Mouse (Mus musculus) hindbrain, embryonic 10.5 days (tissue): Measurements from ENCODE around the gene Npw. TPM values are rescaled to one million over a fixed set of nuclear protein-coding genes. Genes with fewer than 3 reads are reported as not detected.
"Not testable (repeated sequence)": the region's sequence is repeated elsewhere in the genome, so short reads cannot be mapped to it uniquely, and the experiment has no call there.

Experiments used
- DNase-seq: peaks from one replicate; pipeline ENCODE4 v3.0.0-alpha.2; 2017; ENCODE audit warnings: low spot score
- H3K27ac ChIP-seq: fragments of 300-500 bp; sonication (generic); 2 replicates; pipeline ENCODE4 v1.5.1; 2016; ENCODE audit warnings: mild to moderate bottlenecking, moderate library complexity
- H3K27me3 ChIP-seq: fragments of 300-500 bp; sonication (generic); 2 replicates; pipeline ENCODE4 v1.6.1; 2016; ENCODE audit warnings: mild to moderate bottlenecking; ENCODE audit not compliant: poor library complexity, insufficient read depth, severe bottlenecking
- H3K36me3 ChIP-seq: fragments of 300-500 bp; sonication (generic); 2 replicates; pipeline ENCODE4 v1.6.1; 2016; ENCODE audit warnings: mild to moderate bottlenecking, moderate library complexity
- H3K4me1 ChIP-seq: fragments of 300-500 bp; sonication (generic); replicated peaks from 2 replicates; pipeline ENCODE4 v1.6.1; 2016; ENCODE audit warnings: mild to moderate bottlenecking
- H3K4me3 ChIP-seq: fragments of 300-500 bp; sonication (generic); 2 replicates; pipeline ENCODE4 v1.5.1; 2016; ENCODE audit warnings: mild to moderate bottlenecking, moderate library complexity
- H3K9me3 ChIP-seq: fragments of 300-500 bp; sonication (generic); 2 replicates; pipeline ENCODE4 v1.6.1; 2016; ENCODE audit warnings: mild to moderate bottlenecking, moderate library complexity
- WGBS: fragments of 180-500 bp; shearing (Covaris S2); methylation state at CpG from one replicate; pipeline ENCODE4 v1.1.7; 2016; 5-methylcytosine and 5-hydroxymethylcytosine counted together
- polyA plus RNA-seq: library from polyadenylated mRNA; unstranded; fragments of >200 nt; fragmentation: Nextera tagmentation; extraction: Ambion mirVana; gene quantifications from 2 replicates; pipeline ENCODE4 v1.2.1, GENCODE M21; 2016

Npw gene
- polyA plus RNA-seq, 1 experiment from 2014 or later, result not detected

GRCm38 (mm10) chr17:24669214-24669544 is 10.9 kb upstream of the Npw start:
- not testable (repeated sequence) for H3K36me3 ChIP-seq, DNase-seq, H3K9me3 ChIP-seq, H3K27me3 ChIP-seq
- Histone ChIP-seq H3K27ac (peak overlapping the region; percentile 95), H3K4me1 (peaks cover 47% of the 10 kb centered on the region), H3K4me3 (peak overlapping the region; percentile 100)
- 14% methylated on average over 15 of the region's 15 CpGs for WGBS

GRCm38 (mm10) chr17:24667416-24667815 is 9.2 kb upstream of the Npw start:
- 35% methylated on average over 6 of the region's 6 CpGs for WGBS

GRCm38 (mm10) chr17:24667011-24667410 is 8.8 kb upstream of the Npw start:
- WGBS, result 75% methylated on average over 7 of the region's 7 CpGs
- H3K27me3 ChIP-seq, H3K36me3 ChIP-seq, H3K4me3 ChIP-seq, H3K9me3 ChIP-seq, H3K27ac ChIP-seq, DNase-seq: not testable (repeated sequence)
- peaks cover 31% of the 10 kb centered on the region for H3K4me1 ChIP-seq

More at GRCm38 (mm10) chr17:24667416-24667815, 9.2 kb upstream of the Npw start:
- H3K4me1 ChIP-seq, result peaks cover 35% of the 10 kb centered on the region
- H3K27ac ChIP-seq, result no peak overlapping the region
- H3K4me3 ChIP-seq, result no peak overlapping the region
- H3K27me3 ChIP-seq, result no peaks in the 10 kb centered on the region
- no peaks in the 10 kb centered on the region for H3K36me3 ChIP-seq
- H3K9me3 ChIP-seq, result no peaks in the 10 kb centered on the region
- DNase-seq, result peak; percentile 54

GRCm38 (mm10) chr17:24654969-24655368 is 3.3 kb downstream of the Npw start:
- WGBS, result 78% methylated on average over 4 of the region's 4 CpGs
- Histone ChIP-seq H3K4me3 (no peak overlapping the region), H3K27ac (no peak overlapping the region), H3K36me3 (no peaks in the 10 kb centered on the region), H3K27me3 (peaks cover 73% of the 10 kb centered on the region), H3K9me3 (no peaks in the 10 kb centered on the region), H3K4me1 (peaks cover 33% of the 10 kb centered on the region)
- no peak for DNase-seq

- WGBS, result 7% methylated on average over 19 of the region's 19 CpGs
- peak overlapping the region; percentile 56 for H3K27ac ChIP-seq
- H3K27me3 ChIP-seq, result peaks cover 73% of the 10 kb centered on the region
- DNase-seq, result peak; percentile 87
- no peaks in the 10 kb centered on the region for H3K36me3 ChIP-seq
- peak overlapping the region; percentile 41 for H3K4me3 ChIP-seq
- peaks cover 41% of the 10 kb centered on the region for H3K4me1 ChIP-seq
- H3K9me3 ChIP-seq, result no peaks in the 10 kb centered on the region
Measured at GRCm38 (mm10) chr17:24653967-24654710, 4.1 kb downstream of the Npw start.

GRCm38 (mm10) chr17:24651835-24652234 is 6.4 kb downstream of the Npw start:
- Histone ChIP-seq H3K36me3 (no peaks in the 10 kb centered on the region), H3K4me1 (peaks cover 36% of the 10 kb centered on the region), H3K27me3 (peaks cover 67% of the 10 kb centered on the region), H3K4me3 (no peak overlapping the region), H3K9me3 (no peaks in the 10 kb centered on the region), H3K27ac (no peak overlapping the region)
- WGBS, result 77% methylated on average over 3 of the region's 3 CpGs
- no peak for DNase-seq

- Histone ChIP-seq H3K36me3 (no peaks in the 10 kb centered on the region), H3K9me3 (no peaks in the 10 kb centered on the region), H3K4me1 (peaks cover 39% of the 10 kb centered on the region), H3K4me3 (peak overlapping the region; percentile 76; the same call in 1 of the 2 replicates), H3K27ac (no peak overlapping the region), H3K27me3 (peaks cover 57% of the 10 kb centered on the region)
- WGBS, result 82% methylated on average over 4 of the region's 4 CpGs
- no peak for DNase-seq
Measured at GRCm38 (mm10) chr17:24650766-24651165, 7.5 kb downstream of the Npw start.

GRCm38 (mm10) chr17:24650070-24650616 is 8.1 kb downstream of the Npw start, which contains the start of gene Slc9a3r2:
Gene Slc9a3r2, minus strand, starts transcription at chr17:24650327.
- Histone ChIP-seq H3K27ac (peak within 1 kb of the TSS; percentile 87), H3K36me3 (no peaks in the 10 kb centered on the region), H3K9me3 (no peaks in the 10 kb centered on the region), H3K4me1 (peaks cover 46% of the 10 kb centered on the region), H3K27me3 (peaks cover 56% of the 10 kb centered on the region), H3K4me3 (peak within 1 kb of the TSS; percentile 76)
- WGBS, result 2% methylated on average over 41 of the region's 41 CpGs
- DNase-seq, result peak; percentile 71

- Histone ChIP-seq H3K9me3 (no peaks in the 10 kb centered on the region), H3K36me3 (no peaks in the 10 kb centered on the region), H3K27me3 (peaks cover 50% of the 10 kb centered on the region), H3K27ac (peak overlapping the region; percentile 87), H3K4me3 (peak overlapping the region; percentile 76), H3K4me1 (peaks cover 51% of the 10 kb centered on the region)
- under 1% methylated on average over 35 of the region's 35 CpGs for WGBS
- no peak for DNase-seq
Measured at GRCm38 (mm10) chr17:24649581-24650069, 8.6 kb downstream of the Npw start.

- no peak overlapping the region for H3K27ac ChIP-seq
- 72% methylated on average over 10 of the region's 10 CpGs for WGBS
- H3K4me3 ChIP-seq, result peak overlapping the region; percentile 76
- peaks cover 47% of the 10 kb centered on the region for H3K27me3 ChIP-seq
- H3K9me3 ChIP-seq, result no peaks in the 10 kb centered on the region
- peaks cover 54% of the 10 kb centered on the region for H3K4me1 ChIP-seq
- DNase-seq, result no peak
- no peaks in the 10 kb centered on the region for H3K36me3 ChIP-seq
Measured at GRCm38 (mm10) chr17:24648731-24649377, 9.4 kb downstream of the Npw start.

- peaks cover 47% of the 10 kb centered on the region for H3K27me3 ChIP-seq
- H3K27ac ChIP-seq, result peak overlapping the region; percentile 50; the same call in 1 of the 2 replicates
- H3K4me3 ChIP-seq, result peak overlapping the region; percentile 1; the same call in 1 of the 2 replicates
- 80% methylated on average over 11 of the region's 11 CpGs for WGBS
- H3K9me3 ChIP-seq, result no peaks in the 10 kb centered on the region
- H3K4me1 ChIP-seq, result peaks cover 65% of the 10 kb centered on the region
- H3K36me3 ChIP-seq, result no peaks in the 10 kb centered on the region
- no peak for DNase-seq
Measured at GRCm38 (mm10) chr17:24647493-24647892, 10.8 kb downstream of the Npw start.

GRCm38 (mm10) chr17:24646381-24646780 is 11.9 kb downstream of the Npw start:
- no peak for DNase-seq
- no peak overlapping the region for H3K27ac ChIP-seq
- peaks cover 69% of the 10 kb centered on the region for H3K4me1 ChIP-seq

GRCm38 (mm10) chr17:24645916-24646315 is 12.3 kb downstream of the Npw start:
- Histone ChIP-seq H3K9me3 (no peaks in the 10 kb centered on the region), H3K4me3 (no peak overlapping the region), H3K4me1 (peaks cover 69% of the 10 kb centered on the region), H3K27me3 (peaks cover 35% of the 10 kb centered on the region), H3K27ac (peak overlapping the region; percentile 83; the same call in 1 of the 2 replicates), H3K36me3 (peaks cover 2% of the 10 kb centered on the region; the same call in 1 of the 2 replicates)
- DNase-seq, result no peak
- 72% methylated on average over 3 of the region's 3 CpGs for WGBS

More at GRCm38 (mm10) chr17:24646381-24646780, 11.9 kb downstream of the Npw start:
- Histone ChIP-seq H3K4me3 (no peak overlapping the region), H3K27me3 (peaks cover 40% of the 10 kb centered on the region), H3K9me3 (no peaks in the 10 kb centered on the region), H3K36me3 (no peaks in the 10 kb centered on the region; the same call in 1 of the 2 replicates)
- 87% methylated on average over 4 of the region's 4 CpGs for WGBS
